Mouse (Mus musculus) liver, embryonic 12.5 days (tissue): Measurements from ENCODE around the gene Mtfr1l. TPM values are rescaled to one million over a fixed set of nuclear protein-coding genes. Genes with fewer than 3 reads are reported as not detected.
A peak's percentile ranks its signal among the peaks of the same experiment; 100 is the strongest.

Experiments used
- ATAC-seq: fragments of 200-750 bp; cut with Nextera tagmentation; 2 replicates; pipeline ENCODE4 v1.8.0; 2017; ENCODE audit warnings: moderate number of reproducible peaks, mild to moderate bottlenecking, moderate library complexity
- H3K27ac ChIP-seq: fragments of 300-500 bp; sonication (generic); 2 replicates; pipeline ENCODE4 v1.5.1; 2016; ENCODE audit warnings: mild to moderate bottlenecking
- H3K27me3 ChIP-seq: fragments of 300-500 bp; sonication (generic); replicated peaks from 2 replicates; pipeline ENCODE4 v1.6.1; 2016; ENCODE audit warnings: mild to moderate bottlenecking, moderate library complexity
- H3K36me3 ChIP-seq: fragments of 300-500 bp; sonication (generic); 2 replicates; pipeline ENCODE4 v1.6.1; 2016; ENCODE audit warnings: mild to moderate bottlenecking, moderate library complexity
- H3K4me1 ChIP-seq: fragments of 300-500 bp; sonication (generic); 2 replicates; pipeline ENCODE4 v1.6.1; 2016
- H3K4me2 ChIP-seq: fragments of 300-500 bp; sonication (generic); 2 replicates; pipeline ENCODE4 v1.6.1; 2016; ENCODE audit warnings: mild to moderate bottlenecking, moderate library complexity
- H3K4me3 ChIP-seq: fragments of 300-500 bp; sonication (generic); 2 replicates; pipeline ENCODE4 v1.5.1; 2016; ENCODE audit warnings: mild to moderate bottlenecking, moderate library complexity
- H3K9ac ChIP-seq: fragments of 300-500 bp; sonication (generic); 2 replicates; pipeline ENCODE4 v1.6.1; 2016; ENCODE audit warnings: mild to moderate bottlenecking, moderate library complexity
- H3K9me3 ChIP-seq: fragments of 300-500 bp; sonication (generic); replicated peaks from 2 replicates; pipeline ENCODE4 v1.6.1; 2016; ENCODE audit warnings: mild to moderate bottlenecking, moderate library complexity
- WGBS: fragments of 180-500 bp; shearing (Covaris S2); methylation state at CpG from one replicate; pipeline ENCODE4 v1.1.7; 2016; ENCODE audit not compliant: insufficient replicate concordance; 5-methylcytosine and 5-hydroxymethylcytosine counted together
- polyA plus RNA-seq: library from polyadenylated mRNA; unstranded; fragments of >200 nt; fragmentation: Nextera tagmentation; extraction: Ambion mirVana; gene quantifications from 2 replicates; pipeline ENCODE4 v1.2.1, GENCODE M21; 2016

Gene Mtfr1l
- polyA plus RNA-seq: 69.3 and 72.1 TPM in 2 replicates

DNA sequence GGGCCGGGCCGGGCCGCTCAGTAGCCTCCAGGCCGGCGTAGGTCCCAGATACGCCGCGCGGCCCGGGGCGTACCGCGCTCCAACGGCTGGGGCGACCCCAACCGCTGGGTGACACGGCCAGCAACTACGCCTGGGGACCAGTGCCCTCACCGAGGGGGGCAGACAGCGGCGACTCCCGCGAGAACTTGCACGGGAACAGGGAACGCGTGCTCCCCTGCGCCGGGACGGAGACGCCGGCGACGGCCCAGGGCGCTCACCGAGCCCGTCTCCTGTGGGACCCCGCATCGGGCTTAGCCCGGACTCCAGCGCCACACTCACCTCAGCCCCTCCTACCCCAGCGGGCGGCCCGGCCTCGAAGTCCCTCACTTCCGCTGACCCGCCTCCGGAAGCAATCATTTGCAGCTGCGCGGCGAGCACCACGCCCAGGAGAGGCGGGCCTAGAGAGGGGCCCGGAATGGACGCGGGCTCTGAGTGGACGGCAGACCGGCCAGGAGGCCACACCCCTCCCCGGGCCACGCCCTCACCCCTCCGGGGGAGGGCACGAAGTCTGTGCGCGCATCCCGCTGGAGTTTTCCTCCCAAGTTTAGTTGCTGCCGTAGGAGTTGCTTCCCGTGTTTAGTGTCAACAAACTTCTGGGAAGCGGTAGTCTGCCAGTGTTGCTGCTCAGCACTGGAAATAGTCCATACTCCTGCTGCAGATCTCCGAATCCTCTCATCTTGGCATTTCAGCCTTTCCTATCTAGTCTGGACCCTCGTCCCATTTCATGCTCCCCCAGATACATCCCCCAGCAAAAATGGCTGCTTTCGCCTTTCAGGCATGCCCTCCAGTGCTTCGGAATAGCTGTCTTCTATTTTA lies at the start of gene Mtfr1l:
Mtfr1l (minus strand) TSS at position 456 of the 855 bp plus-strand sequence.
- Histone ChIP-seq H3K4me2 (peak within 1 kb of the TSS; percentile 96), H3K36me3 (peaks cover 33% of the 10 kb centered on the region), H3K4me1 (peaks cover 35% of the 10 kb centered on the region), H3K27me3 (no peaks in the 10 kb centered on the region), H3K9me3 (no peaks in the 10 kb centered on the region), H3K9ac (peak within 1 kb of the TSS; percentile 95), H3K27ac (peak within 1 kb of the TSS; percentile 81), H3K4me3 (peak within 1 kb of the TSS; percentile 98)
- 2% methylated on average over 68 of the region's 71 CpGs for WGBS
- peak; percentile 95 for ATAC-seq

DNA sequence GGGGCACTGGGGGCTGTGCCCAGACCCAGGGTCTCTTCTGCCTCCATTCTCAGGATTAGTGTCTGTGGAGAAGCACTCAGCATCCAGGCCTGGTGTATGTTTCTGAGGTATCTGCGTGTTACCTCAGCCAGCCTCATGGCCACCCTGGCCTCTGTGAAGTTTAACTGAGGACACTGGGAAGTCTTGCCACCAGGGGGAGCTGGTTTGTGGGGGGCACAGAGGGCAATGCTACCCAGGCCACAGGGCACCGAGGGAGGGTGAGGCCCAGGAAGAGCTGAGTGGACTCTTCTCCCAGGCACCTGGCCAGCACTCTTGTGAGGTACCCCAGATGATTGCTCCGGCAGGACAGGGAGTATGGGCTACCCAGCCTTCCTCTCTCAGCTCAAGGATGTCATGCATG lies 48.3 kb upstream of the Mtfr1l start:
- no peaks in the 10 kb centered on the region for H3K9me3 ChIP-seq
- H3K9ac ChIP-seq: no peak overlapping the region
- no peak overlapping the region for H3K4me2 ChIP-seq
- H3K27ac ChIP-seq: no peak overlapping the region
- no peak overlapping the region for H3K4me3 ChIP-seq
- no peaks in the 10 kb centered on the region for H3K36me3 ChIP-seq
- H3K4me1 ChIP-seq: peaks cover 28% of the 10 kb centered on the region
- 0 out of 2 replicates have a peak, but pooled peaks have one; percentile 30 for ATAC-seq
- WGBS: 52% methylated on average over 3 of the region's 3 CpGs
- H3K27me3 ChIP-seq: peaks cover 12% of the 10 kb centered on the region

DNA sequence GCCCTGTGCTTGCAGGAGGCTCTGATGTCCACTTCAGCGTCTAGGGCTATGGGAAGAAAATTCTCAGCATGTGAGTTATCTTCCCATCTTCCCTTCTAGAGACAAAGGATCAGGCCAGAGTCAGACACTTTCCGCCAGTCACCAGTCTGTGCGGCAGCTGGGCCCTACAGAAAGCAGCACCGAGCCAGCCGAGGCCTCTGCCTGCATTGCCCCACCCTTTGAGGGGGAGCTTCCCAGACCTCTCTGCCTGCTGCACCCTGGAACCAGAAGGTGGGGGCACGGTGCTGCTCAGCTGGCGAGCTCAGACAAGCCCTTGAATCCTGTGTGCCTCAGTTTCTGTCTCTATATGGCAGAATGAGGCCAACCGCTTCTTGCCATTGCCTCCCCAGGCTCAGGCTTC lies 46.2 kb upstream of the Mtfr1l start:
- ATAC-seq: no peak
- H3K27me3 ChIP-seq: peaks cover 15% of the 10 kb centered on the region
- no peaks in the 10 kb centered on the region for H3K36me3 ChIP-seq
- 62% methylated on average over 8 of the region's 8 CpGs for WGBS
- H3K4me1 ChIP-seq: peaks cover 20% of the 10 kb centered on the region
- no peak overlapping the region for H3K27ac ChIP-seq
- no peaks in the 10 kb centered on the region for H3K9me3 ChIP-seq
- no peak overlapping the region for H3K4me3 ChIP-seq
- no peak overlapping the region for H3K4me2 ChIP-seq
- H3K9ac ChIP-seq: no peak overlapping the region

DNA sequence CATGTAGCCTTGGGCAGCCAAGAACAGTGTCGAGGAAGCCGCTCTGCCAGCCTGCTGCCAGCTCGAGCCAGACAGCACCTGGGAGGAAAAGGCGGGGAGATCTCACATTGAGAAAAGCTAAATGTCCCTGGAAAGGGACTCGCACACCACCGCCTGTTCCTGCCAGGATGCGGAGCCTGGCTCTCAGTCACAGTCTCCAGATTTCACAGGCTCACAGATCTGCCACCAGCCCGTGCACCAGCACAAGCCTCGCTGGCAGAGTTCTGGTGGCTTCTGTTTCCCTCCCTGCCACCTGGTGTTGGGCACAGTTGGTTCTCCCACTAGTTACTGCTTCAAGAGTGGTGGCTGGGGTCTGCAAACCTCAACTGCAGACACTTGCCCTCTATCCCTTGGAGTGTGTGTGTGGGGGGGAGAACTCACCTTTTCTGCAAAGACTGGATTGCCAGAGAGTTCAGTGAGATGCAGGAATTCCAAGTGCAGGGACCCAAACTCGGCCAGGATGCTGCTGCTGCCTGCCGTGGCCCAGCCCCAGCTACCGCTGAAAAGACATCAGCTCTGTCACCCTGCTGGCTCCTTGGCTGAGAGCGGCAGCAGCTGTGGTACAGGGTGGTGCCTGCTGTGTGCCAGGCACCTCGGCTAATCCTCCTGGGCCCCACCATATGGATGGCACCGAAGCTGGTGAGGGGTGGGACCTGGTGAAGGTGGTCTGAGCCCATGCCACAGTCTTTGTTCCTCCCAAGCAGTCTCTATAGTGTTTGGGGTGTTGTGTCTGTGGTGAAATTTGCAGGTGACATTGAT lies 45.4 kb upstream of the Mtfr1l start:
- H3K9ac ChIP-seq: no peak overlapping the region
- H3K9me3 ChIP-seq: no peaks in the 10 kb centered on the region
- peaks cover 15% of the 10 kb centered on the region for H3K27me3 ChIP-seq
- no peak overlapping the region for H3K4me3 ChIP-seq
- ATAC-seq: no peak
- no peak overlapping the region for H3K27ac ChIP-seq
- H3K4me1 ChIP-seq: peaks cover 20% of the 10 kb centered on the region
- 73% methylated on average over 15 of the region's 15 CpGs for WGBS
- no peaks in the 10 kb centered on the region for H3K36me3 ChIP-seq
- no peak overlapping the region for H3K4me2 ChIP-seq

DNA sequence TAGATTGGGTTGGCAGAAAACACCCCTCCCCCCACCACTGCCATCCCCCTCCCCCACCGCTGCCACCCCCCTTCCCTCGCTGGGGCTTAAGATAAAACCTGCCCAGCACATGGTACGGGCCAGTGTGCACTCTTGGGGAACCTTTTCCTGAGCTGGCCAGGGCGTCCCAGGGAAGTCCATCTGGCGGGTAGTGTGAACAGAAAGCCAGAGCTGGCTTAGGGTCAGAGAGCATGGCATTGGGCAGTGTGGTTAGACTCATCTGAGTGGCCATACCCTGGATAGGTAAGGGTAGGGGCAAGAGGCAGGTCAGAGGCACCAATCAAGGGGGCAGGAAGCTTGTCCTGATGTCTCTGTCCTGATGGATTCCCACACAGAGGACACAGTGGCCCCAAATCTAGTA lies 44.4 kb upstream of the Mtfr1l start:
- Histone ChIP-seq H3K27ac (no peak overlapping the region), H3K36me3 (peaks cover 4% of the 10 kb centered on the region; the same call in 1 of the 2 replicates), H3K4me3 (no peak overlapping the region), H3K4me2 (peak overlapping the region; percentile 12; the same call in 1 of the 2 replicates), H3K4me1 (peaks cover 20% of the 10 kb centered on the region), H3K9ac (no peak overlapping the region), H3K27me3 (peaks cover 15% of the 10 kb centered on the region), H3K9me3 (no peaks in the 10 kb centered on the region)
- WGBS: 19% methylated on average over 5 of the region's 5 CpGs
- ATAC-seq: no peak

DNA sequence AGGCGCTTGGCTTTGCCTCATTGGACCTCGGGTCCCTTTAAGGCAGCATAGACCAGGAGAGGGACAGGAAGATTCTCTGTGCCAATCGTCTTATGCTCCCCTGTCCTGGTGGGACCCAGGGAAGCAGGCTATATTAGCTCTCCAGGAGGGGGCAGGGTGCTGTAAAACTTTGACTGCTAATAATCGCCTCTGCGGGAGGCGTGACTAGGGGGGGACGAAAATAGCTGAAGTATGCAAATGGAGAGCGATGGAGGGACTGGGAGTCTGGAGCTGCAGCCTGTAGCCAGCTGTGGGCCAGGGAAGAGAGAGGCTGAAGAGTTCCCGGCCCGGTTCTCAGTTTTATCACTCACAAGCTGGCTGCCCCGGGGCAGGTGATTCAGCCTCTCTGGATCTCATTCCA lies 44.0 kb upstream of the Mtfr1l start:
- peaks cover 20% of the 10 kb centered on the region for H3K4me1 ChIP-seq
- H3K4me2 ChIP-seq: peak overlapping the region; percentile 12; the same call in 1 of the 2 replicates
- no peak overlapping the region for H3K9ac ChIP-seq
- 18% methylated on average over 11 of the region's 11 CpGs for WGBS
- H3K36me3 ChIP-seq: peaks cover 8% of the 10 kb centered on the region; the same call in 1 of the 2 replicates
- no peak for ATAC-seq
- no peak overlapping the region for H3K4me3 ChIP-seq
- no peaks in the 10 kb centered on the region for H3K9me3 ChIP-seq
- H3K27ac ChIP-seq: no peak overlapping the region
- H3K27me3 ChIP-seq: peaks cover 15% of the 10 kb centered on the region

DNA sequence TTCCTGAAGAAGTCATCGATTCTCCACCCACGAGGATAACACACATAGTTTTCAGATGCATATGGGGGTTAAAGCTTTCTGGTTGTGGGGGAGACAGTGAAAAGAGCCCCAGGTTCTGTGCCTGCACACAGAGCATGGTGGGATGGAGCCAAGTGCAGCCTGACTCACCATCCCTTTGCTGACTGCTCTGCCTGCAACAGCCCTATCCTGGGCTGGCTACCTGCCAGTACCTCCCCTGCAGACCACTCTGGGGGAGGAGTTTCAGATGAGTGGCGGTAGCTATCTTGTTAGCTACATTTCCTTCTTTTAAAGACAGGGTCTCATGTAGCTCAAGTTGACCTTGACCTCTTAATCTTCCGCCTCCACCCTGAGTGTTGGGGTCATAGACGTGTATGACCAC lies 43.2 kb upstream of the Mtfr1l start:
- ATAC-seq: no peak
- Histone ChIP-seq H3K4me1 (peaks cover 20% of the 10 kb centered on the region), H3K36me3 (peaks cover 8% of the 10 kb centered on the region; the same call in 1 of the 2 replicates), H3K4me2 (no peak overlapping the region), H3K9ac (no peak overlapping the region), H3K27ac (no peak overlapping the region), H3K27me3 (peaks cover 15% of the 10 kb centered on the region), H3K9me3 (no peaks in the 10 kb centered on the region), H3K4me3 (no peak overlapping the region)
- WGBS: 60% methylated on average over 5 of the region's 5 CpGs

DNA sequence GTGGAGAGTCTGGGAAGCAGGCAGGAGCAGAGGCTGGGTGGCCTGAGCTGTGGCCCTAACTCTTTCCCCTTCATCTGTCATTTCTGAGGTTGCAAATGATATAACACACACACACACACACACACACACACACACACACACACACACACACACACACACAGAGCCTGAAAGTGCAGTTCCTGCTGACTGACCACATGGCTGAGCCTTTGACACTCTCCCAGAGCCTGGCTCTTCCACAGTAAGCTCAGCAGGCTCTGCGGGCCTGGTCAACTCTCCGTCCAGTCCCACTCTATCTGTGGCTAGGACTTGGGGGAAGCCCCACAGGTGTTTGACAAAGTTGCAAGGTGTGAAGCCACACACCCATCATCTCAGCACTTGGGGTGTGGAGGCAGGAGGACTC lies 42.1 kb upstream of the Mtfr1l start:
- Histone ChIP-seq H3K36me3 (peaks cover 8% of the 10 kb centered on the region; the same call in 1 of the 2 replicates), H3K27ac (no peak overlapping the region), H3K4me3 (no peak overlapping the region), H3K27me3 (peaks cover 15% of the 10 kb centered on the region), H3K4me2 (no peak overlapping the region), H3K9ac (no peak overlapping the region), H3K9me3 (no peaks in the 10 kb centered on the region), H3K4me1 (peaks cover 20% of the 10 kb centered on the region)
- no peak for ATAC-seq
- WGBS: 72% methylated on average over 2 of the region's 2 CpGs

DNA sequence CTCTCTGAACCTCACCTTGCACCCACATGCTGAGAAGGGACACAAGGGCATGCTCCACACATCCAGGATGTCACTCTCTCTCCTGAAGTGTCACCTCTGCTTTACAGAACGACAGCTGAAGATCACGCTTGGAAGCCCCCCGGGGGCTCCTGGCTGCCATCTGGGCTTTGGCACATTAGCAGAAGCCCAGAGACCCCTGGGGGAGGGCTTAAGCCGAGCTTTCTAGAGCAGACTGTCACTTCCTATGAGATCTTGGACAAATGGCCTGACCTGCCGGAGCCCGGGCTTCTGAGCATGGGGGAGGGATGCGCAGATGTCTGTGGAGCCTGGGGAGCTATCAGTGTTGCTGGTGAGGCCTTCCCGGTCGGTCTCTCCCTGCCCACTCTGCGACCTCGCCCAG lies 40.3 kb upstream of the Mtfr1l start:
- H3K36me3 ChIP-seq: peaks cover 8% of the 10 kb centered on the region; the same call in 1 of the 2 replicates
- no peak for ATAC-seq
- H3K4me2 ChIP-seq: no peak overlapping the region
- no peaks in the 10 kb centered on the region for H3K9me3 ChIP-seq
- no peak overlapping the region for H3K27ac ChIP-seq
- no peak overlapping the region for H3K9ac ChIP-seq
- peaks cover 10% of the 10 kb centered on the region for H3K27me3 ChIP-seq
- WGBS: 63% methylated on average over 11 of the region's 11 CpGs
- H3K4me1 ChIP-seq: peaks cover 20% of the 10 kb centered on the region
- H3K4me3 ChIP-seq: no peak overlapping the region

DNA sequence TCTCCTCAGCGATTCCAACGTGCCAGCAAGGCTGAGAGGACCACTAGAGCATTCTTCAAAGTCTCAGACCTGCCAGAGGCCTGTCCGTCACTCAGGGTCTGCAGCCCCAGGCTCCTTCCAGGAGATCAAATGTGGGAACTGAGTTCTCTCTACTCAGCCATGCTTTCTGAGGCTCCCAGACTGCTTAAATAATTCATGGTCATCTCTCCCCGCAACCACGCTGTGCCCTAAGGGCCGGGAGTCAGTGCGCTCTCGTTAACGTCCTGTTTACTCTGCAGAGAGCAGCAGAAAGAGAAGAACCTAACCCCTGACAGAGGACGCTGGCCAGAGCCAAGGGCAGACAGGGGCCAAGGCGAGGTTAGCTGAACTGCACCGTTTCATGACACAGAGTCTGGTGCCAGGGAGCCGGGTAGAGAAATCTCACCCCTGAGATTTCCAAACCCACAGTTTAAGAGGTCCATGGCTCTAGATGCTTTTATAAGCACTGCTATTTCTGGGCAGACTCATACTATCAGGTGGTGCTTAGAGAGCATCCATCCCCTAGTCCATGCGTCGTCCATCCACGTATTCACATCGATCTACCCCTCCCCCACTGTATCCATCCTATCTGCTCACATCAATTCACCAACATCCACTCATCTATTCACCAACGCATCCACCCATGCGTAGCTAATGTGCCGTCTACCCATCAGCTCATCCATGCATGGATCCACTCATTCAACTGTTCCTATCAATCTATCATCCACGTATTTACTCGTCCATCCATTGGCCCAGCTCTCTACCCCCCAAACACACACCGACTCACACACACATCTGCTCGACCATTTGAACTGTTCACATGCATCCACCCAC lies 37.5 kb upstream of the Mtfr1l start:
- ATAC-seq: no peak
- H3K4me2 ChIP-seq: no peak overlapping the region
- WGBS: 79% methylated on average over 24 of the region's 24 CpGs
- no peak overlapping the region for H3K4me3 ChIP-seq
- H3K36me3 ChIP-seq: peaks cover 12% of the 10 kb centered on the region; the same call in 1 of the 2 replicates
- H3K9ac ChIP-seq: no peak overlapping the region
- no peaks in the 10 kb centered on the region for H3K9me3 ChIP-seq
- no peak overlapping the region for H3K27ac ChIP-seq
- no peaks in the 10 kb centered on the region for H3K4me1 ChIP-seq
- H3K27me3 ChIP-seq: 0 out of 2 replicates have a peak, but pooled peaks cover 4% of the 10 kb centered on the region

DNA sequence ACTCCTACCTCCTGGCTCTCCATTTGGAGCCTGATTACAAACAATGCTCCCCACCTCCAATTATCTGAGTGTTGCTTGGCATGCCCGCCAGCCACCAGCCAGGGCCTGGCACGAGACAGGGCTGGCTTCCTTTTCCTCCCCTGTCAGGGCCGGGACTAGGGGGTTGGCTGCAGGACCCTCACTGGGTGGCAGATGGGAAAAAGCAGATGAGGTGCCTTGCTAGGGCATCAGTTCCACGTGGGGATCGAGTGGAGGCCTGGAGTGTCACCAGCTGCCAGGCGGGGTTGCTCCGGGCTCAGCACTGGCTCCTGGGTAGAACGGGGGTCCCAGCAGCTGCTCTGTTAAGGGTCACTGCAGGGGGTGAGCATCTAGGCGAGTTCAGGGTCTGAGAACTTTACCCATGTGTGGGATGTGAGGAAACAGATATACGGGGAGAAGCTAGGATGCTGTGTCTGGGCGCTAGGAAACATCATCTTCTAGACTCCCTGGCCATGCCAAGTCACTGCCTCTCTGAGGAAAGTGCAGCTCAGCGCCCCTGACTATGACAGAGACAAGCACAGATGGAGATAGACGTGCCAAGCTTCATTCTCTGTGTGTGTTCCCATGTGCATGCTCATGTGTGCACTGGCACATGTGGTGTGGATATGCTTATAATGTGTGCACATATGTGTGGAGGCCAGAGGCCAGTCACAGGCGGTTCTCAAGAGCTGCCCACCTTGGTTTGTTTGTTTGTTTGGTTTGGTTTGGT lies 35.7 kb upstream of the Mtfr1l start:
- no peak overlapping the region for H3K4me2 ChIP-seq
- 65% methylated on average over 14 of the region's 14 CpGs for WGBS
- no peaks in the 10 kb centered on the region for H3K9me3 ChIP-seq
- ATAC-seq: no peak
- peaks cover 14% of the 10 kb centered on the region; the same call in 1 of the 2 replicates for H3K36me3 ChIP-seq
- no peak overlapping the region for H3K9ac ChIP-seq
- H3K27me3 ChIP-seq: no peaks in the 10 kb centered on the region
- no peaks in the 10 kb centered on the region for H3K4me1 ChIP-seq
- H3K27ac ChIP-seq: no peak overlapping the region
- no peak overlapping the region for H3K4me3 ChIP-seq
